Mouse (Mus musculus) thymus, adult 2 months (tissue): ENCODE data around the gene Pkp4. TPM values are rescaled to one million over a fixed set of nuclear protein-coding genes. Genes with fewer than 3 reads are reported as not detected.

Experiments
- DNase-seq: peaks from one replicate; pipeline ENCODE4 v3.0.0; 2021
- H3K27ac ChIP-seq: fragments of 200-500 bp; 2 replicates; pipeline ENCODE4 v1.5.1; 2012; ENCODE audit warnings: low read length, control low read depth; ENCODE audit not compliant: control insufficient read depth, insufficient read depth
- H3K27me3 ChIP-seq: fragments of 200-500 bp; 2 replicates; pipeline ENCODE4 v1.6.1; 2012; ENCODE audit warnings: mild to moderate bottlenecking, low read length, moderate library complexity, mixed read lengths; ENCODE audit not compliant: control insufficient read depth, insufficient read depth
- H3K36me3 ChIP-seq: fragments of 200-500 bp; 2 replicates; pipeline ENCODE4 v1.6.1; 2012; ENCODE audit warnings: mild to moderate bottlenecking, low read length, moderate library complexity; ENCODE audit not compliant: control insufficient read depth, insufficient read depth
- H3K4me1 ChIP-seq: fragments of 200-500 bp; replicated peaks from 2 replicates; pipeline ENCODE4 v1.6.1; 2012; ENCODE audit warnings: low read length; ENCODE audit not compliant: control insufficient read depth, insufficient read depth
- H3K4me3 ChIP-seq: fragments of 200-500 bp; 2 replicates; pipeline ENCODE4 v1.5.1; 2012; ENCODE audit warnings: mild to moderate bottlenecking, low read length, control low read depth, moderate library complexity; ENCODE audit not compliant: control insufficient read depth, insufficient read depth
- CTCF ChIP-seq: fragments of 200-500 bp; IDR thresholded peaks from 2 replicates; pipeline ENCODE4 v1.5.1; 2012; ENCODE audit warnings: mild to moderate bottlenecking, control low read depth, low read length, moderate library complexity, borderline replicate concordance; ENCODE audit not compliant: control insufficient read depth, poor library complexity, insufficient read depth; ENCODE audit errors: extremely low read depth
- POLR2A ChIP-seq: fragments of 200-500 bp; IDR thresholded peaks from 2 replicates; pipeline ENCODE4 v1.6.1; 2012; ENCODE audit warnings: mild to moderate bottlenecking, low read length, control low read depth, moderate library complexity; ENCODE audit not compliant: control insufficient read depth, poor library complexity, insufficient read depth; ENCODE audit errors: extremely low read depth
- WGBS: fragments of 180-500 bp; shearing (Covaris S2); methylation state at CpG from one replicate; pipeline ENCODE4 v1.1.7; 2018; 5-methylcytosine and 5-hydroxymethylcytosine counted together
- polyA plus RNA-seq: library from polyadenylated mRNA; depleted of rRNA; stranded (reverse); fragments of >200 nt; gene quantifications from 2 replicates; pipeline ENCODE4 v1.2.3, GENCODE M21; 2012

Gene Pkp4
- polyA plus RNA-seq, 1 experiment: 40.8 TPM

DNA sequence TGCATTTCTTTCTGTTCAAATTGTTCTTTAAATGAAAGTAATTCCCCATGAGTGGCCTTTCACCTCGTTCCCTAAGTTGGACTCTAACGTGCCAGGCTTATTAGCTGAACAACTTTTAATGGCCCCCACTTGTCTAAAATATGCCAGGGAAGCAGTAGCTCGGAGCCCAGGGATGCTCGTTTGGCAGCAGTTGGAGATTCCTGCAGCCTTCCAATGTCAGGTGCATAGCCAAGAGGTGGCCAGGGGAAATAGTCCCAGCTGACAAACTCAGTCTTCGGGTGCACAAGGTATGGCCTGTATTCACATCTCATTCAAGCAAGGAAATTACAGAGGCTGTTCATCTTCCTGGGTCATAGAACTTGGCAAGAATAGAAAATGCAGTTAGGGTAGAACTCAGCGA is 112.1 kb downstream of the Pkp4 start:
- H3K36me3 ChIP-seq: no peaks in the 10 kb centered on the region
- TF ChIP-seq POLR2A: no peak
- no peak for TF ChIP-seq CTCF
- H3K4me3 ChIP-seq: no peak overlapping the region
- no peaks in the 10 kb centered on the region for H3K4me1 ChIP-seq
- DNase-seq: no peak
- 95% methylated on average over 6 of the region's 6 CpGs for WGBS
- no peaks in the 10 kb centered on the region for H3K27me3 ChIP-seq
- no peak overlapping the region for H3K27ac ChIP-seq

DNA sequence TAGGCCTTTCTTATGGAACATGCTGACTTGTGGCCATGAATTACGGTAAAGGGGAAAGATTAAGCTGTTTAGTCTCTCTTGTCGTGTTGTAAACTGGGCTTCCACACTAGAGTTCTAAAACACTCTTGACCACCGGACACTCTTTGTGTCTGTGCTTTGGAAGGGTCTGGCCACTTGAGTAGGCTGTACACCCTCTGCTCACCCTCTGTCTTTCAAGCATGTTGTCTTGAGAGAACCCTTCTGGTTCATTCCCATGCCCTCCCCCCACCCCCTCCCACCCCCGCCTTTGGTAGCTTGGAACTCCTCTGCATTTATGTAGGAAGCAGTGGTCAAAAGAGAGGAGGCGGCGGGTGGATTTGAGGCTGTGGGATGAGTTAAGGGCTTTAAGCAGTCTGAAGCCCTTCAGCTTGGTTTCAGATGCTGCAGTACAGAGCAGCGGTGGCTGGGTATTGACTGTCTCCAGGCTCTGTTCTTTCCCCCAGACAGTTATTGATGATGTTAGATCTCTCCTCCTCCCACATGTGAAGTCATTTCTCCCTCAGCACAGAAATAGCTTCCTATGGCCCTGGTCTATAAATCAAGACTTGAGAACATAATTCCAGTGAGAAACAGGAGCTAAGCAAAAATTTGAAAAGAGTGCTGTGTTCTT is 120.4 kb downstream of the Pkp4 start:
- H3K4me1 ChIP-seq: no peaks in the 10 kb centered on the region; the same call in none of the 2 replicates
- WGBS: 97% methylated on average over 7 of the region's 7 CpGs
- TF ChIP-seq POLR2A (no peak), CTCF (no peak)
- no peak overlapping the region for H3K4me3 ChIP-seq
- no peaks in the 10 kb centered on the region for H3K36me3 ChIP-seq
- H3K27ac ChIP-seq: no peak overlapping the region
- H3K27me3 ChIP-seq: no peaks in the 10 kb centered on the region
- DNase-seq: no peak

DNA sequence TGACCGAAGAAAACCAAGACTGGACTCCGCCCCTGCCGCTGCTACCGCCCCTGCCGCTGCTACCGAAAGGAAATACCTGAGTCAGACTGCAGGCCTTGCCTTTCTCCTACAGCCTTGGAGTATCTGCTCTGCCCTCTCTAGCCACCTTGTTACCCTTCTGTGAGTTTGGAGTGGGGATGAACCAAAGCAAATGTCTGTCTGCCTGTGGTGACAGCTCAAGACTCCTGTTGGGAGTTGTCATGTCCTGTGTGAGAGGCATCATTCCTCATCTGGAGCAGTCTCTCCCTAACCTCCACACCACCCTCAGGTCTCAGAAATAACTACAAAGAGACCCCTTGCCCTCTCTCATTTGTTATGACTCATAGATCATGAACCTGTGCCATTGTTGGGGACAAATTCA is 122.3 kb downstream of the Pkp4 start:
- Histone ChIP-seq H3K27me3 (no peaks in the 10 kb centered on the region), H3K27ac (no peak overlapping the region), H3K4me3 (no peak overlapping the region), H3K36me3 (no peaks in the 10 kb centered on the region), H3K4me1 (no peaks in the 10 kb centered on the region; the same call in none of the 2 replicates)
- 88% methylated on average over 6 of the region's 6 CpGs for WGBS
- no peak for TF ChIP-seq POLR2A
- no peak for TF ChIP-seq CTCF
- no peak for DNase-seq

DNA sequence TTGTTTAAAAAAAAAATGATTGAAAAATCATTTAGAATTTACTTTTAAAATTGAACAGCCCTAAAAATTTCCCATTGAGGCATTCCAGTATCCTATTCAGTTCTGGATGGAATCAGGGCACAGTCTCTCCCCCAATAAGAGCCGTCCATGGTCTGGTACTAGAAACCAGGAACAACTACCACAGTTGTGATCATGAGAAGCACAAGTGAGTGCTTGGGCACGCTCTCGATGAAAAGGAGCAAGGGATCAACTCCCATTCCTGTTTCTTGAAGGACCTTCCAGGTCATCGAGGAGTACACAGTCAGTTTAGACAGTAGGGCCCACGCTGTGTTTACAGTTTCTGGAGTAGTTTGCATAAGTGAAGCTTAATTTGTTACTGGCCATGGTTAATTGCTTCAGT is 123.6 kb downstream of the Pkp4 start:
- H3K27me3 ChIP-seq: no peaks in the 10 kb centered on the region
- no peak overlapping the region for H3K27ac ChIP-seq
- no peak for TF ChIP-seq CTCF
- TF ChIP-seq POLR2A: no peak
- DNase-seq: no peak
- 98% methylated on average over 5 of the region's 5 CpGs for WGBS
- no peaks in the 10 kb centered on the region for H3K36me3 ChIP-seq
- no peaks in the 10 kb centered on the region; the same call in none of the 2 replicates for H3K4me1 ChIP-seq
- H3K4me3 ChIP-seq: no peak overlapping the region

DNA sequence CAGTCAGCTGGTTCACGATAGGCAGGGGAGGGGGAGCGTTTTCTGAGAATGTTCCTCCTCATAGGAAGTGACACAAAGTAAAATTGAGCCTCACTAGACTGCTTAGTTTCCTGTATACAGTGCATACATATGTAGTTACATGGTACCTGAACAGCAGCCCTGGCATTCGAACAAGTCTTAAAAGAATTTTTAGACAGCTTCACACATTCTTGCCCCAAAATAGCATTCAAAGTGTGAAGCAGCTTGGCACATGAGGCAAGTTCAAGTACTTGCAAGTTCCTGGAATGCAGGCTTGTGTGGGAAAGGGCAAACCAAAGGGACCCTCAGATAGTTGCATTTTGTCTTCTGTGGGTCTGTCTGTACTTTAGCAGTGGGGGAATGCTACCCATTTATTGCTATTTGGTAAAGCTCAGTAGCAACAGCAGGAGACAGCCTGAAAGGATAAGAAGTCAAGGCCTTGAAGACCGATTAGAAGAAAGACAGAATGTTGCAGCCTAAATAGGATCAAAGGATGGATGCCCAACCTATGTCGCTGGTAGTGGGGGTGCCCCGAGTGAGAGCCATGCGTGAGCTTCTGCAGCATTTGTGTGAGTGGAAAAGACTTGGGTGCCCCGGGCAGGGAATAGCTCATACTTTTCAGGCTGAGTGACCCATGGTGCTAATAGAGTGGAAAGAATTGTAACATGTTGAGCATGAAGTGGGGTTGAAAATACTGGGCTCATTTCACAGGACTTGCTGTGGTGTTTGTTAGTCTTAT is 124.3 kb downstream of the Pkp4 start:
- Histone ChIP-seq H3K27ac (no peak overlapping the region), H3K27me3 (no peaks in the 10 kb centered on the region), H3K36me3 (no peaks in the 10 kb centered on the region), H3K4me1 (no peaks in the 10 kb centered on the region; the same call in none of the 2 replicates), H3K4me3 (no peak overlapping the region)
- TF ChIP-seq CTCF (no peak), POLR2A (no peak)
- WGBS: 75% methylated on average over 8 of the region's 8 CpGs
- no peak for DNase-seq

DNA sequence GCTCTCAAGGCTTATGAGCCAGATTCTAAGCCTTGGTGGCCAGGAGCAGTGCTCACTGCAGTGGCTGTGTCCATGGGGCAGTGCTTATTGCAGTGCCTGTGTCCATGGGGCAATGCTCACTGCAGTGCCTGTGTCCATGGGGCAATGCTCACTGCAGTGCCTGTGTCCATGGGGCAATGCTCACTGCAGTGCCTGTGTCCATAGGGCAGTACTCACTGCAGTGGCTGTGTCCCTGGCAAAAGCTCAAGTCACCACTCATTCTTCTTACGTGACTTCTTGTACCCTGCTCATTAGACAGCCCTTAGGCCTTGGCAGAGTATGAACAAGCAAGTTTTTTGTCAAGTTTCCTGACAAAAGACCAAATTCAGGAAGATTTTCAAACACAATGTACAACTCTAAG is 124.9 kb downstream of the Pkp4 start:
- DNase-seq: no peak
- H3K27me3 ChIP-seq: no peaks in the 10 kb centered on the region
- no peaks in the 10 kb centered on the region for H3K36me3 ChIP-seq
- no peak overlapping the region for H3K27ac ChIP-seq
- H3K4me1 ChIP-seq: no peaks in the 10 kb centered on the region; the same call in none of the 2 replicates
- no peak for TF ChIP-seq POLR2A
- TF ChIP-seq CTCF: no peak
- H3K4me3 ChIP-seq: no peak overlapping the region
- WGBS: 97% methylated on average over 1 of the region's 1 CpGs
